Mouse (Mus musculus): ENCODE results near the gene Fut7. TPM values are rescaled to one million over a fixed set of nuclear protein-coding genes. Genes with fewer than 3 reads are reported as not detected.

Fut7 gene
- 10 to 100 TPM; 20.7 to 24.1 TPM for total RNA-seq (2023)

GRCm38 (mm10) chr2:25422587-25423410 lies at the start of gene Fut7:
Gene Fut7 (plus strand): TSS chr2:25423267.

GRCm38 (mm10) chr2:25395721-25396596 lies 27.1 kb upstream of the Fut7 start, which contains the start of gene Entpd2:
Gene Entpd2 (plus strand): TSS chr2:25395874.

GRCm38 (mm10) chr2:25399051-25399450 lies 24.0 kb upstream of the Fut7 start, which contains the start of gene Npdc1:
Gene Npdc1 (plus strand): TSS chr2:25399351.

GRCm38 (mm10) chr2:25428442-25429236 lies 5.6 kb downstream of the Fut7 start, which contains the start of gene Abca2:
Gene Abca2 (plus strand): TSS chr2:25428703.

GRCm38 (mm10) chr2:25456205-25456953 lies 33.3 kb downstream of the Fut7 start, which contains the start of gene Clic3:
Gene Clic3 (plus strand): TSS chr2:25456838.

GRCm38 (mm10) chr2:25460551-25461309 lies 37.7 kb downstream of the Fut7 start, which contains the start of gene Paxx:
Gene Paxx (minus strand): TSS chr2:25461094.

GRCm38 (mm10) chr2:25469969-25470368 lies 46.9 kb downstream of the Fut7 start, which contains the start of gene Ptgds:
Gene Ptgds (minus strand): TSS chr2:25470046.

Other genes starting within 250 kb of the Fut7 start
- gene Nrarp, start 242.5 kb upstream of the Fut7 start, total RNA-seq (2023) = 1 to 10 TPM in 1 of 2 experiments, under 1 TPM in 1; 0.86 to 1.8 TPM
- gene Tor4a, start 226.4 kb upstream of the Fut7 start, total RNA-seq (2023) = 10 to 100 TPM; 40.2 to 43.9 TPM
- 10 to 100 TPM; 54.4 to 55.1 TPM for gene Nelfb, start 211.8 kb upstream of the Fut7 start, total RNA-seq (2023)
- gene Stpg3, start 208.6 kb upstream of the Fut7 start, total RNA-seq (2023) = under 1 TPM in 1 of 2 experiments, not detected in 1; 0.44 TPM
- not detected for gene Fam166a, start 204.5 kb upstream of the Fut7 start, total RNA-seq (2023)
- gene Tubb4b, start 198.6 kb upstream of the Fut7 start, total RNA-seq (2023) = 100 to 1,000 TPM; 295 to 367 TPM
- not detected for gene Slc34a3, start 188.9 kb upstream of the Fut7 start, total RNA-seq (2023)
- not detected for gene Rnf224, start 186.5 kb upstream of the Fut7 start, total RNA-seq (2023)
- under 1 TPM in 1 of 2 experiments, not detected in 1; 0.55 TPM for gene Rnf208, start 181.0 kb upstream of the Fut7 start, total RNA-seq (2023)
- not detected for gene Cysrt1, start 180.8 kb upstream of the Fut7 start, total RNA-seq (2023)
- gene AL732309.1, start 176.4 kb upstream of the Fut7 start, total RNA-seq (2023) = 1 to 10 TPM; 1.2 to 3.4 TPM
- 10 to 100 TPM; 16.7 to 17.8 TPM for gene Tmem203, start 167.8 kb upstream of the Fut7 start, total RNA-seq (2023)
- gene Tprn, start 160.6 kb upstream of the Fut7 start, total RNA-seq (2023) = 10 to 100 TPM in 1 of 2 experiments, 1 to 10 TPM in 1; 9.3 to 13.0 TPM
- 10 to 100 TPM; 65.3 to 70.3 TPM for gene Ssna1, start 150.8 kb upstream of the Fut7 start, total RNA-seq (2023)
- 10 to 100 TPM; 67.8 to 79.9 TPM for gene Anapc2, start 150.8 kb upstream of the Fut7 start, total RNA-seq (2023)
- gene Tmem210, start 135.1 kb upstream of the Fut7 start, total RNA-seq (2023) = not detected
- not detected for gene Lrrc26, start 133.4 kb upstream of the Fut7 start, total RNA-seq (2023)
- not detected for gene Grin1, start 104.1 kb upstream of the Fut7 start, total RNA-seq (2023)
- 10 to 100 TPM; 35.1 to 42.7 TPM for gene Man1b1, start 90.9 kb upstream of the Fut7 start, total RNA-seq (2023)
- 10 to 100 TPM; 13.4 to 14.6 TPM for gene Dpp7, start 66.9 kb upstream of the Fut7 start, total RNA-seq (2023)
- 10 to 100 TPM; 24.1 to 29.2 TPM for gene Uap1l1, start 57.6 kb upstream of the Fut7 start, total RNA-seq (2023)
- gene Sapcd2, start 50.9 kb upstream of the Fut7 start, total RNA-seq (2023) = 10 to 100 TPM in 1 of 2 experiments, 1 to 10 TPM in 1; 9.8 to 12.2 TPM
- gene Entpd2, start 27.4 kb upstream of the Fut7 start, total RNA-seq (2023) = not detected
- 1 to 10 TPM in 1 of 2 experiments, not detected in 1; 1.0 TPM for gene Npdc1, start 23.9 kb upstream of the Fut7 start, total RNA-seq (2023)
- 10 to 100 TPM; 21.7 to 22.3 TPM for gene Abca2, start 5.4 kb downstream of the Fut7 start, total RNA-seq (2023)
- gene Clic3, start 33.6 kb downstream of the Fut7 start, total RNA-seq (2023) = not detected
- gene Paxx, start 37.8 kb downstream of the Fut7 start, total RNA-seq (2023) = 10 to 100 TPM; 47.2 to 49.2 TPM
- gene Ptgds, start 46.8 kb downstream of the Fut7 start, total RNA-seq (2023) = not detected
- gene Lcn12, start 70.6 kb downstream of the Fut7 start, total RNA-seq (2023) = not detected
- gene Fbxw5, start 77.5 kb downstream of the Fut7 start, total RNA-seq (2023) = 10 to 100 TPM; 25.2 to 34.4 TPM
- gene C8g, start 78.5 kb downstream of the Fut7 start, total RNA-seq (2023) = under 1 TPM in 1 of 2 experiments, not detected in 1; 0.95 TPM
- 10 to 100 TPM; 21.7 to 24.5 TPM for gene Traf2, start 123.7 kb downstream of the Fut7 start, total RNA-seq (2023)
- gene Edf1, start 134.6 kb downstream of the Fut7 start, total RNA-seq (2023) = 100 to 1,000 TPM in 1 of 2 experiments, 10 to 100 TPM in 1; 97.5 to 101 TPM
- gene Mamdc4, start 151.6 kb downstream of the Fut7 start, total RNA-seq (2023) = under 1 TPM; 0.51 to 0.99 TPM
- gene Phpt1, start 152.0 kb downstream of the Fut7 start, total RNA-seq (2023) = 1 to 10 TPM; 8.1 to 8.8 TPM
- not detected for gene Ajm1, start 158.5 kb downstream of the Fut7 start, total RNA-seq (2023)
- 10 to 100 TPM; 34.0 to 41.8 TPM for gene Rabl6, start 185.3 kb downstream of the Fut7 start, total RNA-seq (2023)
- not detected for gene Ccdc183, start 194.4 kb downstream of the Fut7 start, total RNA-seq (2023)
- 1 to 10 TPM; 5.3 to 5.9 TPM for gene Tmem141, start 198.7 kb downstream of the Fut7 start, total RNA-seq (2023)
- gene Fcna, start 204.8 kb downstream of the Fut7 start, total RNA-seq (2023) = 1 to 10 TPM in 1 of 2 experiments, under 1 TPM in 1; 0.79 to 1.7 TPM
- not detected for gene Lcn8, start 229.9 kb downstream of the Fut7 start, total RNA-seq (2023)
- gene Lcn5, start 234.7 kb downstream of the Fut7 start, total RNA-seq (2023) = not detected